Mouse (Mus musculus): ENCODE results near the gene Arxes2. TPM values are rescaled to one million over a fixed set of nuclear protein-coding genes. Genes with fewer than 3 reads are reported as not detected.
A peak's percentile ranks its signal among the peaks of the same experiment; 100 is the strongest.

Gene Arxes2
- total RNA-seq, 2 experiments from 2014 or later = 62.2 to 63.3 TPM

GRCm38 (mm10) chrX:136030331-136030730 is 36.7 kb downstream of the Arxes2 start:
- no peak for DNase-seq (ENCODE audit: low spot score in 2 of 2)

- peak; percentile 1 to 21 for DNase-seq (ENCODE audit: low spot score in 2 of 2)
Observed at GRCm38 (mm10) chrX:136032799-136033763, 39.5 kb downstream of the Arxes2 start, which contains the start of gene Arxes1. Gene Arxes1 (plus strand): TSS chrX:136033367.

- DNase-seq (ENCODE audit: low spot score in 2 of 2) = no peak
Observed at GRCm38 (mm10) chrX:136043726-136044125, 50.1 kb downstream of the Arxes2 start.

Other genes with a start within 250 kb of the Arxes2 start
- gene Bhlhb9, start 196.2 kb upstream of the Arxes2 start, total RNA-seq (2021) = 10 to 100 TPM; 62.7 to 64.4 TPM
- gene Gprasp2, start 154.8 kb upstream of the Arxes2 start, total RNA-seq (2021) = 100 to 1,000 TPM; 198 to 207 TPM
- 10 to 100 TPM; 29.7 to 34.2 TPM for gene Arxes1, start 39.5 kb downstream of the Arxes2 start, total RNA-seq (2021)
- 100 to 1,000 TPM; 353 to 359 TPM for gene Bex2, start 74.4 kb downstream of the Arxes2 start, total RNA-seq (2021)
- not detected for gene Nxf3, start 91.4 kb downstream of the Arxes2 start, total RNA-seq (2021)
- 10 to 100 TPM; 18.6 to 21.7 TPM for gene Bex4, start 145.2 kb downstream of the Arxes2 start, total RNA-seq (2021)
- 10 to 100 TPM; 37.1 to 40.3 TPM for gene Tceal8, start 178.5 kb downstream of the Arxes2 start, total RNA-seq (2021)
- gene Tceal5, start 210.1 kb downstream of the Arxes2 start, total RNA-seq (2021) = 100 to 1,000 TPM in 1 of 2 experiments, 10 to 100 TPM in 1; 99.2 to 131 TPM
- gene Tceal7, start 221.0 kb downstream of the Arxes2 start, total RNA-seq (2021) = 1 to 10 TPM; 1.8 to 3.0 TPM
- gene Bex1, start 221.7 kb downstream of the Arxes2 start, total RNA-seq (2021) = 10 to 100 TPM; 92.6 to 100.0 TPM

Data from left cerebral cortex, adult 18-20 months (tissue).